Mouse (Mus musculus) spleen, postnatal 4 days (tissue): Measurements from ENCODE around the gene Syt3.
A peak's percentile ranks its signal among the peaks of the same experiment; 100 is the strongest.

Source experiments
- DNase-seq, 2 experiments: peaks; one replicate each; pipeline ENCODE4 v3.0.0; 2022; ENCODE audit warnings: low spot score in 2 of 2

The Syt3 gene

DNA sequence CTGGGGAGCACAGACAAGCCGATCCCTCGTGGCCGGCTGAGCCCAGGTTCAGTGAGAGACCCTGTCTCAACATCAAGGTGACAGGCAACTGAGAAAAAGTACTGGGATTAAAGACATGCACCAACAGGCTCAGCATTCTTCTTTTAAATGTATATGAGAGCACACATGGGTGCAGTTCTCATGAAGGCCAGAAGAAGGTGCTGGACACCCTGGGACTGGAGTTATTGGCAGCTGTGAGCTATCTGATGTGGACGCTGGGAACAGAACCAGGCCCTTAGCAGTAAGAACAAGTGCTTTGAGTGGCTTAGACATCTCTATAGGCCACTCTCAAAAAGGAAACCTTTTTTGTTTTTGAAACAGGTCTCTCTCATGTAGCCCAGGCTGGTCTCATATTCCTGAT lies 27.2 kb downstream of the Syt3 start:
- DNase-seq: no peak

- no peak for DNase-seq
These were observed 29.4 kb downstream of the Syt3 start for GRCm38 (mm10) chr7:44413307-44413706.

- no peak for DNase-seq
These were observed 43.8 kb downstream of the Syt3 start for GRCm38 (mm10) chr7:44427666-44428065.

DNA sequence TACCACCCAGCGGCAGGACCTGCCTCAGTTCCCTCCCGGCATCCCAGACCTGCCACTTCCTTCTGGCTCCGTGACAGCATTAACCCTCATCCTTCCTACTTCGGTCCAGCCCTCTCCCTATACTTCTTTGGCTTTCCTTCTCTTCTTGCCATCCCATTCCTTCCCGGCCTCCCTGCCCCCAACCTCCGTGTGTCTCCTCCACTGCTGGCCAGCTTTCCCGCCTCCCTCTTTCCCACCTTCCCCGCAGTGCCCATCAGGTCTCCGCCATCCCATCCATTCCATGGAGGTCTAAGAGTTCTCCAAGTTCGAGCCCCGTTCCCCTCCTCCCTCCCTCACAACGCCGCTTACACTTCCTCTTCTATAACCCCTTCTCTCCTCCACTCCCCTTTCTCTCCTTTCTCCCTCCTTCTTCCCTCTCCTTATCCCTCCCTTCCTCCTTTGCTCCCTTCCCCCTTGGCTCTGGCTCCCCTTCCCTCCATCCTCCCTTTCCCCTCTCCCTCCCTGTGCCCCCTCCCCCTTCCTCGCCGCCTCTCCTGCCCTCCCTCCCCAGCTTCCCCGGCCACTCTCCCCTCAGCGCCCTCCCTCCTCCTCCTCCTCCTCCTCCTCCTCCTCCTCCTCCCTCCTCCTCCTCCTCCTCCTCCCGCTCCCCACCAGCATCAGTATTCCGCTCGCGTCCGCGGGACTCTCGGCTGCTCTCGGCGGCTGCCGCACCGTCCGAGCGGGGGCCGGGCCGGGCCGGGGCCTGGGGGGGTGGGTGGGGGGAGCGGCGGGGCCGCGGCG lies 44.5 kb downstream of the Syt3 start:
- no peak for DNase-seq

DNA sequence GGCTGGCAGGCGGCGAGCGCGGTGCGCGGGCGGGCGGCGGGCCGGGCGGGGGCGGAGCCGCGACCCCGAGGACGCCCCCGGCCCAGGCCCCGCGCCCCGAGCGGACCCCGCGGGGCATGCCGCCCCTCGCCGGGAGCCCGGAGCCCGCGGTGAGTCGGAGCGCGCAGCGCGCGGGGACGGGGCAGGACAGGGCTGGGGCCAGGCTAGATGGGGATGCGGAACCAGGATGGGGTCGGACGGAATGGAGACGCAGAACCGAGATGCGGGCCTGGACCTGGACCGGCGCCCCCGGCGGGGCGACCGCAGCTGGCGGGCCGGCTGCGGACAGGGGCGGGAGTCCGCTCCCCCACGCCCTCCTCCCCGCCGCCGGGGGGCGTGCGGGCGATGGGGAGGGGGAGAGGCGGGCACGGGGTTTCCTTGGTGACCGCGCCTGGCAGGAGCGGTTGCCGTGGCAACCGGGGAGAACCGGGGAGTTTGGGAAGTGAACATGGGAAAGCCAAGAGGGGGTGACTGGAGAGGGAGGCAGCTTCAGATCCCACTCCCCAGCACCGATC lies 45.1 kb downstream of the Syt3 start, which contains the start of gene Lrrc4b:
Lrrc4b (plus strand) TSS at position 51 of the 554 bp plus-strand sequence.
- no peak for DNase-seq

DNA sequence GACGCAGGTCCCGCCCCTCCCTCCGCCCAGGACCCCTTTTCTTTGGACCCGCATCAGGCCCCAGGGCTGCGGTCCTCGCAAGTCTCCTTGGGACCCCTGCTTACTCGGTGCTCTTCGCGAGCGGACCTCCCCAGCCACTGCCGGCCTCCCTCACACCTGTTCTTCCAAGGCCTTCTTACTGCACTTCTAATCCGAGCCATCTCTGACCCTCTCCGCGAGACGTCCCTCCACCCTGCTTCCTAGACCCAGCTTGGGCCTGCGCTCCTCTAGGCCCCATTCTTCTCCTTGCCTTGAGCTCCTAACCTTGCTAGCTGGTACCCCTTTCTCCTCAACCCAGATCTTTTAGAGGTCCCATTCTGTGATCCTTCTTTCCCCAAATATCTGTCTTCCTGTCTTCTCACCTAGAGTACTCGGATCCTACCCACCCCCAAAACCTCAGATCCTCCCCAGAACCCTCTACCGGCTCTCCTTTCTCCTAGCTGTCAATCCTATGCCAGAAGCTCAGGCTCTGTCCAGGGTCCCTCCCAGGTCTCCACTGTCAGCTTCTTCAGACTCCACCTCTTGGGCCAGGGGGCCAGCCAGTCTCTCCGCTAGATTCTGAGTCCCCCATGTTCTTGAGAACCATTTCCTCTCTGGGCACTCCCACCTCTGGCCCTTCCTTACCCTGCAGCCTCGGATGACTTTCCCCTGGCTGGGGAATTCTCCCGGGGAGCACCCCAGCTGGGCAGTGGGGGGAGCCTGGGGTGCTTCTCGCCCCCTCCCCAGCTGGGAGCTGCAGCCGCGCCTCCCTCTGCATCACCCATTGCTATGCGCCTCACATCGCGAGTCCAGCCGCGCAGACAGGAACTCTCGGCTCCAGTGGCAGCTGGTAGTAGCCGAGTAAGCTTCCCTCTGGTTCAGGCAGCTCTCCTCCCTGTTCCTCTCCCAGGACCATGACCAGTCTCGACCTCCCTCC lies 45.9 kb downstream of the Syt3 start:
- DNase-seq: no peak

DNA sequence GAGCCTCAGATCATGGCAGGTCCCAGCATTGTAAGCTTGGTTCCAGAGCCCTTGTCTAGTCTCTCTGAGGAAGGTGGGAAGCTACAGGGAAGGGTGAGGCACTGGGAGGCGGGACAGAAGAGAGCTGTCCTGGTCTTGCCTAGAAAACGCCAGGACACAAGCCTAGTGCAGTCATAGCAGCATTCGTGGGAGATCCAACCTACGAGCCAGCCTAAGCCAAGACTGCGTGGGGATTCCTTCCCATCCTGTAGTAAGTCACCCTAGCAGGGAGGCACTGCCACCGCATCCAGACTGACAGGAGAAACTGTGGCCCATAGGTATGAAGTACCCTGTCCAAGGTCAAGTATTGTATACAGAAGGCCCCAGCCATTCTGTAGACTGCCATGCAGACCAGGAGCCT lies 48.6 kb downstream of the Syt3 start:
- no peak for DNase-seq

DNA sequence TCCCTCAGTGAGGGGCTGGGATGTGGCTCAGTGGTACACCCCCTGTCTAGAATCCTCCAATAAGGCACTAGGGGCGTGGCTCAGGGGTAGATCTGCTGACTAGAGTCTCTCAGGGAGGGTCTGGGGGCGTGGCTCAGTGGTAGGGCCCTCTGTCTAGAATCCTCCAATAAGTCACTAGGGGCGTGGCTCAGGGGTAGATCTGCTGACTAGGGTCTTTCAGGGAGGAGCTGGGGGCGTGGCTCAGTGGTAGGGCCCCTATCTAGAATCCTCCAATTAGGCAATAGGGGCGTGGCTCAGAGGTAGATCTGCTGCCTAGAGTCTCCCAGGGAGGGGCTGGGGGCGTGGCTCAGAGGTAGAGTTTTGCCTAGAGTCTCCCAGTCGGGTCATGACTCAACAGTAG lies 49.5 kb downstream of the Syt3 start:
- DNase-seq: no peak

GRCm38 (mm10) chr7:44434089-44434488 lies 50.2 kb downstream of the Syt3 start:
- DNase-seq: no peak

DNA sequence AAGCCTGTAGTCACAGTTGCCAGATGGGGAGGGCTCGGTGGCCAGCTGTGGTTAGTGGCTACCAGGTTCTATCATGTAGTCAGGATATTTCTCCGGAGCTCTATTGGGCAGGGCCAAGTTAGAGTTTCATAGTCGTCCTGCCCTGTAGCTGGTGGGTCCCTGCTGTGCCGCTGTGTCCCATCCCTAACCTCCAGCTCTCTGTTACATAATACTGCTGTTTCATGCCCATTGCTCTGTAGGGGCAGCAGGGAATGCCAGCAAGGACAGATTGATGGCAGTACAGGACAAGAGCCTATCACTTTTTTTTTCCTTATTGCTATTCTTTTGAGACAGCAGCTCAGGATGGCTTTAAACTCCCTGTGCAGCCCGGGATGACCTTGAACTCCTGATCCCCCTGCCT lies 51.9 kb downstream of the Syt3 start:
- no peak for DNase-seq

DNA sequence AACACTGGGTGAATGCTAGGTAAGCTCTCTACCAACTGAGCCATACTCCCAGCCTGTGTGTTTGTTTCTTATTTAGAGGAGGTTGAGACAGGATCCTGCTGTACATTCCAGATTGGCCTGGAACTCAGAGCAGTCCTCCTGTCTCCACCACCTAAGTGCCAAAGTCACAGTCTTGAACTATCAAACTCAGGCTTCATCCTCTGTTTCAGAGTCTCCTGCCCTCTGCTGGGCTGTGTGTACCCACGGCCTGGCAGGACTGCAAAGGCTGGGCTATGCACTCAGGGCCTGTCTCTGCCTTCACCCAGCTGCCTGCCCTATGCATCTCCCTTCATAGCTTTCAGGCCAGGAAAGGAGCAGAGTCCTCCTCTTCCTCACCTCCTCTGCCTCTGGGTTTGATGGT lies 52.4 kb downstream of the Syt3 start:
- DNase-seq: no peak

- DNase-seq: peak in 1 of 2 experiments; percentile 51
These were observed 53.3 kb downstream of the Syt3 start for GRCm38 (mm10) chr7:44437188-44437587.

GRCm38 (mm10) chr7:44437933-44438332 lies 54.0 kb downstream of the Syt3 start:
- peak in 1 of 2 experiments; percentile 52 for DNase-seq

DNA sequence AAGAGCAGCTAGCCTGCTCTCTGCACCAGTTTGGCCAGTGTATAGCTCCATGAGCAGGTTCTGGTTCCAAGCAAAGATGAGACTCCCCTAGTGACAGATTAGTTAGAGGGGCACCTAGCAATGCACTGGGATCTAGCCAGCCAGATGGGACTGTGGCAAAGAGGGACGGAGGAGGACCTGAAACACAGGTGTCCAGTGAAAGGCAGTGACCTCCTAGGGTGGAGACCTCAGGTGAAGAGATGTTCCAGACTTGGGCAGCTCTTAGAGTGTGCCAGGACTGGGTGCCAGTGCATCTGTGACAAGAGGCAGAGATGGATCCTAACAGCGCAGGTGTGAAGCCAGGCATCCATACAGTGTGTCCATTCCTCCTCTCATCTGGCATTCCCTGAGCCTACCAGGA lies 55.8 kb downstream of the Syt3 start:
- DNase-seq: no peak

DNA sequence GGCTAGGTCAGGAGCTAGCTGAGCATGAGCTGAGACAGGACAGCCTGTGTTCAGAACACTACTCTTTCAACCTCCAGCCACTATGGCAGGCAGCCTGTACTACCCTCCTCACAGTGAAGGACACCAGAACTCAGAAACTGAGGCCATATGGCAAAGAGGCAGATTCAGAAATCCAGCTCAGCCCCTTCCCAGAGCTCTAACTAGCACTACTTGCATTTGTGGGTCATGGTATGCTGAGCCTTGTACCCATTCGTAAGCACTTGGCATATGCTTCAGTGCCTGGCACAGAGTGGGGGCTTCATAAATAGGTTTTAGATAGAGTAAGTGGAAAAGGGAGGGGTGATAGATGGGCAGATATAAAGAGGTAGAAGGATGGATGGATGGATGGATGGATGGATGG lies 56.6 kb downstream of the Syt3 start:
- DNase-seq: no peak

- no peak for DNase-seq
These were observed 57.3 kb downstream of the Syt3 start for GRCm38 (mm10) chr7:44441180-44441579.

- DNase-seq: no peak
These were observed 57.8 kb downstream of the Syt3 start for GRCm38 (mm10) chr7:44441648-44442109.

DNA sequence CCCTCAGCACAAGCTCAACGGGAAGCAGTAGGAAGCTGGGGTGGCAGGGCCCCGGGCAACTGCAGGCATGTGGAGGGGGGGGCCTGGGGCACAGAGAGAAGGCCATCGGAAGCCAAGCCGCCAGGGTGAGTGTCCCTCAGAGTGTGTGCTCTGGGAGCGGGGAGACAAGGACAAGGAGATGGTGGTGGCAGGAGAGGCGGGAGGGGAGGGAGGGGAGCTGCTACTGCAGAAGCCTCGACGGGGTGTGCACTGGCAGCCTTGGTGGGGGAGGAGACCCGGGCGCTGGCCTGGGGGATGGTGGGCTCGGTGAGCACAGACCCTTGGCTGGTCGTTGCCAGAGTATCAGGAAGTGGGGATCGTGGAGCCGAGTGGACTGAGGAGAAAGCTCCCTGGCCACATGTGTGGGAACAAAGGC lies 58.5 kb downstream of the Syt3 start:
- DNase-seq: peak in 1 of 2 experiments; percentile 56

- DNase-seq: no peak
These were observed 59.6 kb downstream of the Syt3 start for GRCm38 (mm10) chr7:44443268-44444173.

GRCm38 (mm10) chr7:44444886-44445527 lies 61.1 kb downstream of the Syt3 start:
- DNase-seq: no peak

DNA sequence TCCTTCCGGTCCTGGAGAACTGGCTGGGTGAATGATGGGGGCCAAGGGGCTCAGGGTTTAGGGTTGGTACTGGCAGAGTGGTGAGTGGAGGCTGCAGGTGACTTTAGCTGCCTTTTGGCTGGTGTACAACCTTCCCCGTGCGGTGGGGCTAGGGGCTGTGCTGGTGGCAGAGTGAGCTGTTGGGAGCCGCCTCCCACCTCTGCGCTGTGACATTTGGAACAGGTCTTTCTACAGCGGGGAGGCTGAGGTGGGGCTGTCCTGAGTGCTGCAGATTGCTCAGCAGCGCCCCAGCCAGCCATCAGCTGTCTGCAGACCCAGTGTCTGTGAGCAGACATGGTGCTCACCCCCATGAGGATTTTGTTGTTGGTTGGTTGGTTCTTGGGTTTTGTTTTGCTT lies 61.6 kb downstream of the Syt3 start:
- no peak for DNase-seq
